Mouse (Mus musculus) G1E (cell line): ENCODE measurements around the gene Rasa4. TPM values are rescaled to one million over a fixed set of nuclear protein-coding genes. Genes with fewer than 3 reads are reported as not detected.

ENCODE experiments used
- ATAC-seq: 2 replicates; pipeline ENCODE4 v1.8.0; 2016; ENCODE audit warnings: mild to moderate bottlenecking; ENCODE audit not compliant: insufficient number of reproducible peaks, poor library complexity, low FRiP score, severe bottlenecking; ENCODE audit errors: extremely low read depth
- DNase-seq: peaks from one replicate; pipeline ENCODE4 v3.0.0; 2012; ENCODE audit warnings: low spot score
- H3K27me3 ChIP-seq: 2 replicates; pipeline ENCODE4 v1.6.1; 2012; ENCODE audit warnings: mild to moderate bottlenecking, low read length, inconsistent platforms; ENCODE audit not compliant: insufficient read depth
- H3K36me3 ChIP-seq: replicated peaks from 2 replicates; pipeline ENCODE3; 2012; ENCODE audit warnings: mild to moderate bottlenecking, inconsistent platforms
- H3K4me1 ChIP-seq: 2 replicates; pipeline ENCODE4 v1.6.1; 2012; ENCODE audit warnings: low read depth, low read length, inconsistent platforms, mixed read lengths; ENCODE audit not compliant: insufficient read depth
- H3K4me3 ChIP-seq: 2 replicates; pipeline ENCODE4 v1.5.1; 2012; ENCODE audit warnings: low read depth, mild to moderate bottlenecking, inconsistent platforms, low read length, moderate library complexity, mixed read lengths
- H3K9me3 ChIP-seq: replicated peaks from 2 replicates; pipeline ENCODE4 v1.6.1; 2012; ENCODE audit warnings: inconsistent platforms
- CTCF ChIP-seq: IDR thresholded peaks from 2 replicates; pipeline ENCODE4 v1.5.1; 2012; ENCODE audit warnings: low read depth, low read length, inconsistent platforms, mixed read lengths
- GATA1 ChIP-seq: IDR thresholded peaks from 2 replicates; pipeline ENCODE4 v1.6.1; 2012; ENCODE audit warnings: borderline replicate concordance, low read length, inconsistent platforms, mixed read lengths
- GATA2 ChIP-seq: IDR thresholded peaks from 2 replicates; pipeline ENCODE4 v1.6.1; 2012; ENCODE audit warnings: low read depth, low read length, inconsistent platforms, borderline replicate concordance
- POLR2AphosphoS5 ChIP-seq: IDR thresholded peaks from 2 replicates; pipeline ENCODE4 v1.6.1; 2012; ENCODE audit warnings: low read depth, low read length, inconsistent platforms; ENCODE audit not compliant: insufficient replicate concordance
- TAL1 ChIP-seq: conservative IDR thresholded peaks from 2 replicates; pipeline ENCODE4 v1.6.1; 2012; ENCODE audit warnings: low read depth, low read length, inconsistent platforms, mixed read lengths
- polyA plus RNA-seq: library from polyadenylated mRNA; stranded (reverse); fragments of >175 nt; gene quantifications from 2 replicates; pipeline ENCODE4 v1.2.3, GENCODE M21; 2012
- total RNA-seq, 2 experiments: library from RNA; stranded (forward) in 1 of 2; stranded (reverse) in 1 of 2; fragments of 200-1000 nt in 1 of 2; fragments of >200 nt in 1 of 2; fragmentation: Nextera tagmentation in 1 of 2; gene quantifications; 2 replicates each; pipeline ENCODE4 v1.2.3; 2014 to 2017

The Rasa4 gene
- total and polyA plus RNA-seq, 3 experiments = 0.18 to 0.38 TPM; not detected in 1

DNA sequence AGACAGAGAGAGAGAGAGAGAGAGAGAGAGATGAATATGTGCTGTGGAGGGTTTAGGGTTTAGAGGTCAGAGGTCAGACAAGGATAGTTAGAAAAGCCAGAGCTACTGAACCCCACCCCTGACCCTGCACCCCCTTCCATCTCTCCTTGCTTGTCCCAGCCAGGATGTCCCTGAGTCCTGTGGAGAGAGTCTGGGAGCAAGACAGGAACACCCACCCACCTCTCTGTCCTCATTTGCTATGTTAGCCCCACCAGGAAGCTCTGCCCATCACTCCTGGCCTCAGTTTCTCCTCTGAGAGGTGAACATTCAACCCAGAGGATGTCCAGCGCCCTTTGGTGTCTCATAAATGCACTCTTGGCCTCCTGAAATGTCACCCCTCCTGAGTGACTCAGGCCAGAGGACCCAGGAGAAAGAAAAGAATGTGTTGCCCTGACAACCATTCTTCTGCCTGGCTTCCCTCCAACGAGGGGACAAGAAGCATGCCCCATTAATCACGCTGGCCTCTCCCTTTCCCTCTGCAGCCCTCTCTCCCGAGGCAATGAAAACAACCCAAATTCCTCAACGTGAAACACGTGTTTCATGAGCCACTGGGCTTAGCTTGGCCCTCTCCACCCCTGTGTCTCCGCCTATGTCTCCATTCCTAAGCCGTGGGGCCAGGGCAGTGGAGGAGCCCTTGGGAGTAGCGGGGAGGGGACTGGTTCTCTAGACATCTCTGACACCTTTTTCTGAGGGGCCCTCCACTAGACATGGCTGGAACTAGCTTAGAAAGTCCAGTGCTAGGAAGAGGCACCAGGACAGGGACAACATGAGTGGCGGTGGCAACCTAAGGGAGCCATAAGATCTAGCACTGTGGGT is 32.3 kb upstream of the Rasa4 start:
- TF ChIP-seq POLR2AphosphoS5 (no peak), GATA2 (no peak), CTCF (no peak), TAL1 (no peak), GATA1 (no peak)
- no peak overlapping the region for H3K4me3 ChIP-seq

DNA sequence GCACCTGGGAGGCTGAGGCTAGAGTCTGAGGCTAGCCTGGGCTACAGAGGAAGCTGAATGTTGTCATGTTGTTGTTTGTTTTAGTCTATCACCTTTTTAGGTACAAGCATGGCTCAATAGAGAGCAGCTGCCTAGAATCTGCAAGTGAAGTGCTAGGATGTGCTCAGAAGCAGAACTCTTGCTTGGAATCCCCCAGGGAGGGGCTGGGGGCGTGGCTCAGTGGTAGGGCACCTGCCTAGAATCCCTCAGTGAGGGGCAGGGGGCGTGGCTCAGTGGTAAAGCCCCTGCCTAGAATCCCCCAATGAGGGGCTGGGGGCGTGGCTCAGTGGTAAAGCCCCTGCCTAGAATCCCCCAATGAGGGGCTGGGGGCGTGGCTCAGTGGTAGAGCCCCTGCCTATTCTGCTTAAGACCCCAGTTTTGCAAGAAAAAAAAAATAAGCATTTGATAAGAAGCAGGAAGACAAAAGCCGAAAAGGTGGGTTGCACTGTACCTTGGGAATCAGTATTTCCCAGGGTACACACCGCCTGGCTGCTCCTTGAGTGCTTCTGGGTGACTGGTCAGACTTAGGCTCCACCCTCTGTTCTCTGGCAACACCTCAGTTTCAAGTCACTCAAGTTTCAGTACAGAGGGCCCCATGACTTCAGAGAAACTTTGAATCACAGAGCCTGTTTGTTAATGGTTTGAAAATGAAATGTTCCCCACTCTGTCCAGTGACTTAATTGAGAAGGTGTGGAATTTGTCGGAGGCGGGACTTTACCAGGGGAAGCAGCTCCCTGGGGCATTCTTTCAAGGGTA is 30.7 kb upstream of the Rasa4 start:
- TF ChIP-seq POLR2AphosphoS5 = no peak
- no peak for TF ChIP-seq CTCF
- TF ChIP-seq GATA1 = no peak
- no peak for TF ChIP-seq GATA2
- no peaks in the 10 kb centered on the region for H3K36me3 ChIP-seq
- ATAC-seq (no peak), DNase-seq (no peak)
- H3K4me1 ChIP-seq = no peaks in the 10 kb centered on the region
- H3K4me3 ChIP-seq = no peak overlapping the region
- no peaks in the 10 kb centered on the region for H3K9me3 ChIP-seq
- peaks cover 16% of the 10 kb centered on the region for H3K27me3 ChIP-seq

More for the DNA sequence above, 32.3 kb upstream of the Rasa4 start:
- H3K36me3 ChIP-seq = no peaks in the 10 kb centered on the region
- H3K9me3 ChIP-seq = no peaks in the 10 kb centered on the region
- no peaks in the 10 kb centered on the region for H3K4me1 ChIP-seq
- DNase-seq = no peak
- no peak for ATAC-seq
- H3K27me3 ChIP-seq = peaks cover 2% of the 10 kb centered on the region

DNA sequence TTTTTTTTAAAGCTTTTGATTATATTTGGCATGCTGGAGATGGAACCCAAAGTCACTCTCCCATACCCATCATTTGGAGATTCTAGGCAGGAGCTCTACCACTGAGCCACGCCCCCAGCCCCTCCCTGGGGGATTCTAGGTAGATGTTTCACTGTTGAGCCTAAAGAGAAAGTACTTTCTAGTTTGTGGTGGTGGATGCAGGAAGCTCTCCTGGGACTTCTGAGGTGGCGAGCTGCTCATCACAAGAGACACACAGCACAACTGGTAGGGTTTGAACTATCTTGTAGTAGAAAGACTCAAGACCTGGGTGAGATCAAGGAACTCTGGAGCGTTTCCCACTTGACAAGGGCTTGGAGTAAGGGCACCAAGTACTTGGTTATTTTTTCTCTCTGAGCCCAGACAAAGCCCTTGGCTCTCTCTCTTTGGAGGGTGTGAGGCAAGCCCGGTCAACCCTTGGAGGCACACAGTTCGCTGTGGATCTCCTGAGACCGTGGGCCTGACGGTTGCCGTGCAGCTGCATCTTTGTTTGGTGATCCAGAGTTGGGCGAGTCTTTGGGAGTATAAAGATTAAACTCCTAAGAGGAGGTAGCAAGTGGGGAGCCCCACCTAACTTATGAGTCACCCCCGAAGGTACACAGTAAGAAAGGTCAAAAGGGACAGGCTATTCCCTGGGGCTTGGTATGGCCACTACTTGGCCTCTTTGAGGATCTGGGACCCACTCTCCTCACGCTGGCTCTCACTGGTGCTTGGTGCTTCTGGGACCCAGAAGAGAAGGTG is 29.2 kb upstream of the Rasa4 start, which contains the start of gene Upk3bl:
Gene Upk3bl (plus strand): TSS at position 192 of the 777 bp plus-strand sequence.
- DNase-seq (no peak), ATAC-seq (no peak)
- Histone ChIP-seq H3K27me3 (peaks cover 26% of the 10 kb centered on the region), H3K4me1 (no peaks in the 10 kb centered on the region), H3K4me3 (no peak within 1 kb of the TSS), H3K9me3 (no peaks in the 10 kb centered on the region), H3K36me3 (no peaks in the 10 kb centered on the region)
- TF ChIP-seq TAL1 = no peak
- TF ChIP-seq CTCF = no peak
- TF ChIP-seq POLR2AphosphoS5 = no peak
- no peak for TF ChIP-seq GATA2
- no peak for TF ChIP-seq GATA1

DNA sequence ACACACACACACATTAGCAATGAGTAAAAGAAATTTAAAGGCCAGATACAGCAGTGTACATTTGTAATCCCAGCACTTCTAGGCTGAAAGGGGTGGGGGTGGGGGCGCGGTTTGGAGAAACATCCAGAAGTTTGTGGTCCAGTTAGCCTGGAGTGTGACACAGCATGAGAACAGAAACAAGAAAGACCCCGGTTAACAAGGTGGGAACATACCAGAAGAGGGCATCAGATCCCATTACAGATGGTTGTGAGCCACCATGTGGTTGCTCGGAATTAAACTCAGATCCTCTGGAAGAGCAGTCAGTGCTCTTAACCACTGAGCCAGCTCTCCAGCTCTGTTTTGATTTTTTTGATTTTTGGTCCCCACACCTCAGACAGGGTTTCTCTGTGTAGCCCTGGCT is 27.7 kb upstream of the Rasa4 start:
- H3K27me3 ChIP-seq = peaks cover 38% of the 10 kb centered on the region
- no peaks in the 10 kb centered on the region for H3K9me3 ChIP-seq
- ATAC-seq (no peak), DNase-seq (no peak)
- H3K4me3 ChIP-seq = no peak overlapping the region
- H3K4me1 ChIP-seq = no peaks in the 10 kb centered on the region
- no peaks in the 10 kb centered on the region for H3K36me3 ChIP-seq
- TF ChIP-seq POLR2AphosphoS5 (no peak), GATA1 (no peak), TAL1 (no peak), GATA2 (no peak), CTCF (no peak)

DNA sequence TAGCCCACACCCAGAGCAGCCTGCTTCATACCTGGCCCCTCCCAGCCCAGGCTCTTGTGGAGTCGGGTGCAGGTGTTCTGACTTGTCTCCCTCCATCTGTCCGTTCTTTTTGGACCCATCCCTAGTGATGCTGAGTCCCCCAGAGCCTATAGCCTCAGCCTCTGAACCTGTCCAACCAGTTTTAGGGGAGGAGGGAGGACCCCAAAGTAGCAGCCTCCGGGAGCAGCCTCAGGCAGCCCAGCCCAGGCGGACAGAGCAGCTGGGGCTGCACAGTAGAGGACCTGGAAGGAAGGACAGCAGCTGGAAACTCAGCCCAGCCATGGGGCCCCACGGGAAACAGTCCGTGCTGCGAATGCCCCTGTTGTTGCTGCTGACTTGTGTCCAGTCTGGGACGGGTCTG is 26.6 kb upstream of the Rasa4 start:
- peaks cover 40% of the 10 kb centered on the region for H3K27me3 ChIP-seq
- H3K4me1 ChIP-seq = no peaks in the 10 kb centered on the region

DNA sequence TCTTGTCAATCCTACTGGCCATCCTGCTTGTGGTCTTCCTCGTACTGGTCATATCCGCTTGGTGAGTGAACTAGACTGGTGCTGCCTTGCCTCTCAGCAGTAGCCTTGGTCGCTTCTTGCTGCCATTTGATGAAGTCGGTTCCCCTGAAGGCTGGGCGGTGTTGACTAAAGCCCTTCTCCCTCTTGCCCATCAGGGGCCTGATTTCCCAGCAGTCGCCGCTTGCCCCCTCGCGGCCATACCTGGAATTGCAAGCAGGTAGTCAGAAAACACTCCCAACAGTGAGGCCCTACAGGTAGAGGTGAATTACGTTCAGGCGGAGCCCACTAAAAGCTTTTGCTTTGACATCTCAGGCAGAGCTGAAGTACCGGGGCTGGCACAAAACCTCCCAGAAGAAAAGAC is 22.1 kb upstream of the Rasa4 start:
- ATAC-seq (no peak), DNase-seq (peak; percentile 58)
- Histone ChIP-seq H3K36me3 (no peaks in the 10 kb centered on the region), H3K4me1 (no peaks in the 10 kb centered on the region), H3K27me3 (peaks cover 46% of the 10 kb centered on the region), H3K9me3 (no peaks in the 10 kb centered on the region), H3K4me3 (no peak overlapping the region)
- no peak for TF ChIP-seq TAL1
- TF ChIP-seq CTCF = peak; percentile 90
- TF ChIP-seq POLR2AphosphoS5 = no peak
- no peak for TF ChIP-seq GATA1
- TF ChIP-seq GATA2 = no peak

More for the DNA sequence above, 26.6 kb upstream of the Rasa4 start:
- no peak for ATAC-seq
- Histone ChIP-seq H3K4me3 (no peak overlapping the region), H3K36me3 (no peaks in the 10 kb centered on the region), H3K9me3 (no peaks in the 10 kb centered on the region)
- DNase-seq = no peak
- no peak for TF ChIP-seq POLR2AphosphoS5
- TF ChIP-seq TAL1 = no peak
- no peak for TF ChIP-seq GATA1
